In the genomic region with DNA sequence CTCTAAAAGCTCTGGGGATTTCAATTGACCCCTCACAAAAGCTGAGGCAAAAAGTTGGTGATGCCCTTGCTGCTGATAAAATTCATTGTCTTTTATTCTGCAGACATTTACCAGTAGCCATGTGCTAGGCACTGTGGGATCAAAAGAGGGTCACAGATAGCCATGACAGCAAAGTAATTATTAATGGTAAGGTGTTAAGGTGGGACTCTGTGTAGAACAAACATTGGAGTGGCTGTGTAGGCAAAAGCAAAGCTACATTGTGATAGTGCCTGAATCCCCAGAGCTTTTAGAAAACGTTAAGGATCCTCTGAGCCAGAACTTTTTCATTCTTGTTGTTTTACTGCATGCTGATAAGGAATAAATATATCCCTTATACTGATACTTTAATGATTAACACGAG, we compare ENCODE assay signal across 21 mouse cellular contexts.
DNase-seq lines count a peak whose midpoint lies in the region; ATAC-seq and TF ChIP-seq lines count a peak whose summit lies in the region.
"Had no signal": no experiment of that assay in that cellular context is flagged by ENCODE, and none has a peak within 500 bp of the region (broad histone marks: within the 10 kb centered on the region; RNA-seq: fewer than 3 reads in every experiment).

No protein-coding gene starts in this region.

- peaks cover 3% of the 10 kb centered on the region for H3K4me1 ChIP-seq in lung, embryonic 14.5 days (ENCODE audit: insufficient read depth)
- H3K4me1 ChIP-seq in lung, postnatal 0 days (ENCODE audit: insufficient read depth, low read depth, low read length) = no peaks in the 10 kb centered on the region
- peaks cover 16% of the 10 kb centered on the region for H3K4me1 ChIP-seq in stomach, embryonic 14.5 days (ENCODE audit: control insufficient read depth, insufficient read depth, low read length)
- H3K4me1 ChIP-seq in stomach, postnatal 0 days (replicated peaks; ENCODE audit: control insufficient read depth, insufficient read depth) = no peaks in the 10 kb centered on the region
- no peaks in the 10 kb centered on the region; the same call in 1 of the 2 replicates for H3K4me1 ChIP-seq in stomach, embryonic 15.5 days
- H3K4me1 ChIP-seq in stomach, embryonic 16.5 days (ENCODE audit: control insufficient read depth, insufficient read depth, low read length) = peaks cover 15% of the 10 kb centered on the region
- peaks cover 21% of the 10 kb centered on the region for H3K4me1 ChIP-seq in hindbrain, postnatal 0 days (ENCODE audit: insufficient read depth, low read length)

- H3K27me3 ChIP-seq in lung, embryonic 14.5 days (ENCODE audit: insufficient read depth, low read length) = no peaks in the 10 kb centered on the region
- H3K27me3 ChIP-seq in lung, postnatal 0 days (replicated peaks; ENCODE audit: insufficient read depth, low read length) = no peaks in the 10 kb centered on the region
- no peaks in the 10 kb centered on the region for H3K27me3 ChIP-seq in stomach, embryonic 14.5 days (ENCODE audit: control insufficient read depth, insufficient read depth, low read length)
- H3K27me3 ChIP-seq in stomach, postnatal 0 days (ENCODE audit: control insufficient read depth, insufficient read depth, low read length) = no peaks in the 10 kb centered on the region
- no peaks in the 10 kb centered on the region for H3K27me3 ChIP-seq in stomach, embryonic 15.5 days (replicated peaks)
- H3K27me3 ChIP-seq in stomach, embryonic 16.5 days (ENCODE audit: control insufficient read depth, insufficient read depth, low read length) = no peaks in the 10 kb centered on the region
- no peaks in the 10 kb centered on the region for H3K27me3 ChIP-seq in hindbrain, postnatal 0 days (ENCODE audit: insufficient read depth, low read length)

- no peak for DNase-seq in lung, embryonic 14.5 days
- no peak for DNase-seq in lung, postnatal 0 days (ENCODE audit: low spot score)
- no peak for DNase-seq in stomach, postnatal 0 days (ENCODE audit: low spot score)
- no peak for DNase-seq in hindbrain, postnatal 0 days (ENCODE audit: low spot score)
- no peak for DNase-seq in adrenal gland, postnatal 25 days
- DNase-seq: adrenal gland, adult 2 months; adrenal gland, adult 8-10 months; adrenal gland, postnatal 10 days; adrenal gland, postnatal 14 days; adrenal gland, postnatal 36 days; B cell, adult 2 months; cerebellum, adult 11 months; cerebellum, adult 11-12 months; cerebellum, adult 18-20 months had no signal

- ATAC-seq in lung, embryonic 14.5 days (ENCODE audit: insufficient read depth) = no peak
- ATAC-seq in lung, postnatal 0 days = no peak
- ATAC-seq in stomach, embryonic 14.5 days (ENCODE audit: insufficient number of reproducible peaks, insufficient read depth, low FRiP score, low read depth) = peak; percentile 65; the same call in 1 of the 2 replicates
- no peak for ATAC-seq in stomach, postnatal 0 days (ENCODE audit: low FRiP score, low TSS enrichment)
- ATAC-seq in stomach, embryonic 15.5 days (ENCODE audit: insufficient read depth, low FRiP score, low read depth) = peak; percentile 90
- ATAC-seq in stomach, embryonic 16.5 days (ENCODE audit: insufficient read depth, low FRiP score) = peak; percentile 81
- ATAC-seq in hindbrain, postnatal 0 days = no peak
- ATAC-seq: activated CD4-positive, CD25-positive, alpha-beta regulatory T cell, adult 4 months; CD4-positive, CD25-positive, alpha-beta regulatory T cell, adult 4 months; Patski had no signal

- H3K9me3 ChIP-seq in lung, embryonic 14.5 days (ENCODE audit: low read depth, low read length) = no peaks in the 10 kb centered on the region
- H3K9me3 ChIP-seq in lung, postnatal 0 days (ENCODE audit: low read length) = no peaks in the 10 kb centered on the region
- no peaks in the 10 kb centered on the region for H3K9me3 ChIP-seq in stomach, embryonic 14.5 days (ENCODE audit: control insufficient read depth, low read depth, low read length)
- no peaks in the 10 kb centered on the region for H3K9me3 ChIP-seq in stomach, postnatal 0 days (ENCODE audit: control insufficient read depth, low read length)
- 0 out of 2 replicates have a peak, but pooled peaks cover 2% of the 10 kb centered on the region for H3K9me3 ChIP-seq in stomach, embryonic 15.5 days
- H3K9me3 ChIP-seq in stomach, embryonic 16.5 days (replicated peaks; ENCODE audit: control insufficient read depth, low read length) = no peaks in the 10 kb centered on the region
- H3K9me3 ChIP-seq in hindbrain, postnatal 0 days (ENCODE audit: low read length) = no peaks in the 10 kb centered on the region
- H3K9me3 ChIP-seq: G1E had no signal

- H3K9ac ChIP-seq in lung, embryonic 14.5 days = no peak overlapping the region
- H3K9ac ChIP-seq in lung, postnatal 0 days (replicated peaks; ENCODE audit: low read depth) = no peak overlapping the region
- H3K9ac ChIP-seq in stomach, embryonic 14.5 days (replicated peaks; ENCODE audit: low read depth, low read length) = no peak overlapping the region
- no peak overlapping the region for H3K9ac ChIP-seq in stomach, postnatal 0 days (ENCODE audit: low read length)
- H3K9ac ChIP-seq in stomach, embryonic 15.5 days = no peak overlapping the region
- no peak overlapping the region for H3K9ac ChIP-seq in stomach, embryonic 16.5 days (ENCODE audit: low read length)
- no peak overlapping the region for H3K9ac ChIP-seq in hindbrain, postnatal 0 days (replicated peaks; ENCODE audit: low read length)

- 0 out of 2 replicates have a peak overlapping the region, but pooled peaks have one; percentile 33 for H3K27ac ChIP-seq in lung, embryonic 14.5 days (ENCODE audit: low read depth)
- H3K27ac ChIP-seq in lung, postnatal 0 days (ENCODE audit: low read length) = no peak overlapping the region
- peak overlapping the region; percentile 22; the same call in 1 of the 2 replicates for H3K27ac ChIP-seq in stomach, embryonic 14.5 days (ENCODE audit: low read length)
- H3K27ac ChIP-seq in stomach, postnatal 0 days (replicated peaks) = no peak overlapping the region
- peak overlapping the region; percentile 51; the same call in 1 of the 2 replicates for H3K27ac ChIP-seq in stomach, embryonic 15.5 days
- peak overlapping the region; percentile 78 for H3K27ac ChIP-seq in stomach, embryonic 16.5 days (ENCODE audit: low read length)
- no peak overlapping the region for H3K27ac ChIP-seq in hindbrain, postnatal 0 days

- H3K4me2 ChIP-seq in lung, embryonic 14.5 days = no peak overlapping the region
- H3K4me2 ChIP-seq in lung, postnatal 0 days (replicated peaks; ENCODE audit: low read depth, low read length) = no peak overlapping the region
- H3K4me2 ChIP-seq in stomach, embryonic 14.5 days (replicated peaks; ENCODE audit: low read depth, low read length) = no peak overlapping the region
- no peak overlapping the region for H3K4me2 ChIP-seq in stomach, postnatal 0 days (replicated peaks; ENCODE audit: low read depth)
- no peak overlapping the region for H3K4me2 ChIP-seq in stomach, embryonic 15.5 days
- H3K4me2 ChIP-seq in stomach, embryonic 16.5 days (ENCODE audit: low read depth, low read length) = no peak overlapping the region
- H3K4me2 ChIP-seq in hindbrain, postnatal 0 days (ENCODE audit: low read depth, low read length) = no peak overlapping the region

- no peaks in the 10 kb centered on the region for H3K36me3 ChIP-seq in lung, embryonic 14.5 days (ENCODE audit: insufficient read depth)
- H3K36me3 ChIP-seq in lung, postnatal 0 days (ENCODE audit: insufficient read depth, low read length) = no peaks in the 10 kb centered on the region
- no peaks in the 10 kb centered on the region for H3K36me3 ChIP-seq in stomach, embryonic 14.5 days (ENCODE audit: control insufficient read depth, insufficient read depth, low read length)
- no peaks in the 10 kb centered on the region for H3K36me3 ChIP-seq in stomach, postnatal 0 days (ENCODE audit: control insufficient read depth, insufficient read depth, low read length)
- H3K36me3 ChIP-seq in stomach, embryonic 15.5 days = no peaks in the 10 kb centered on the region
- H3K36me3 ChIP-seq in stomach, embryonic 16.5 days (ENCODE audit: control insufficient read depth, insufficient read depth, low read length) = no peaks in the 10 kb centered on the region
- no peaks in the 10 kb centered on the region for H3K36me3 ChIP-seq in hindbrain, postnatal 0 days (ENCODE audit: insufficient read depth, low read length)
- H3K36me3 ChIP-seq: G1E had no signal

- no peak for TF ChIP-seq CTCF in lung, embryonic 14.5 days (IDR thresholded peaks at IDR 0.05; ENCODE audit: low read depth)
- no peak for TF ChIP-seq CTCF in lung, postnatal 0 days (IDR thresholded peaks at IDR 0.05)
- TF ChIP-seq CTCF in stomach, postnatal 0 days (IDR thresholded peaks at IDR 0.05; ENCODE audit: low read depth) = no peak
- TF ChIP-seq CTCF in hindbrain, postnatal 0 days (IDR thresholded peaks at IDR 0.05; ENCODE audit: low read depth) = no peak

- no peak overlapping the region for H3K4me3 ChIP-seq in lung, embryonic 14.5 days (ENCODE audit: low read depth, low read length)
- H3K4me3 ChIP-seq in lung, postnatal 0 days (ENCODE audit: low read depth, low read length) = no peak overlapping the region
- H3K4me3 ChIP-seq in stomach, embryonic 14.5 days (ENCODE audit: low read depth, low read length) = no peak overlapping the region
- no peak overlapping the region for H3K4me3 ChIP-seq in stomach, postnatal 0 days (ENCODE audit: low read depth, low read length)
- no peak overlapping the region for H3K4me3 ChIP-seq in stomach, embryonic 15.5 days (replicated peaks)
- H3K4me3 ChIP-seq in stomach, embryonic 16.5 days (replicated peaks; ENCODE audit: low read length) = no peak overlapping the region
- no peak overlapping the region for H3K4me3 ChIP-seq in hindbrain, postnatal 0 days (ENCODE audit: low read length)

- TF ChIP-seq EP300 in lung, postnatal 0 days (IDR thresholded peaks at IDR 0.05) = no peak
- no peak for TF ChIP-seq EP300 in stomach, postnatal 0 days (optimal IDR thresholded peaks at IDR 0.05)

- WGBS in lung, embryonic 14.5 days = 24% methylated on average over 2 of the region's 2 CpGs
- 24% methylated on average over 2 of the region's 2 CpGs for WGBS in lung, postnatal 0 days
- WGBS in stomach, embryonic 14.5 days = 45% methylated on average over 2 of the region's 2 CpGs
- WGBS in stomach, postnatal 0 days = 37% methylated on average over 2 of the region's 2 CpGs
- WGBS in stomach, embryonic 15.5 days = 43% methylated on average over 2 of the region's 2 CpGs
- WGBS in stomach, embryonic 16.5 days = 35% methylated on average over 2 of the region's 2 CpGs
- 61% methylated on average over 2 of the region's 2 CpGs for WGBS in hindbrain, postnatal 0 days

Comparison
In these comparisons a context has a peak if more than half of its experiments do, and no peak if none do; other contexts are left out.
1. ATAC-seq: peak in stomach, embryonic 14.5 days (single experiment), stomach, embryonic 15.5 days (single experiment) and stomach, embryonic 16.5 days (single experiment); none in lung, embryonic 14.5 days (single experiment), lung, postnatal 0 days (single experiment), stomach, postnatal 0 days (single experiment) and hindbrain, postnatal 0 days (single experiment).
2. H3K27ac ChIP-seq: peak in lung, embryonic 14.5 days (single experiment), stomach, embryonic 14.5 days (single experiment), stomach, embryonic 15.5 days (single experiment) and stomach, embryonic 16.5 days (single experiment); none in lung, postnatal 0 days (single experiment), stomach, postnatal 0 days (single experiment) and hindbrain, postnatal 0 days (single experiment).